Mouse (Mus musculus) embryonic facial prominence, embryonic 15.5 days (tissue): ENCODE measurements around the gene N4bp2l1. TPM values are rescaled to one million over a fixed set of nuclear protein-coding genes. Genes with fewer than 3 reads are reported as not detected.

Source experiments
- ATAC-seq: fragments of 200-750 bp; cut with Nextera tagmentation; 2 replicates; pipeline ENCODE4 v1.8.0; 2017; ENCODE audit warnings: low read depth, moderate TSS enrichment; ENCODE audit not compliant: insufficient number of reproducible peaks, low FRiP score, low TSS enrichment
- H3K27ac ChIP-seq: fragments of 300-500 bp; sonication (generic); replicated peaks from 2 replicates; pipeline ENCODE4 v1.5.1; 2015; ENCODE audit warnings: mild to moderate bottlenecking, inconsistent platforms
- H3K27me3 ChIP-seq: fragments of 300-500 bp; sonication (generic); 2 replicates; pipeline ENCODE4 v1.6.1; 2015; ENCODE audit warnings: inconsistent platforms
- H3K36me3 ChIP-seq: fragments of 300-500 bp; sonication (generic); 2 replicates; pipeline ENCODE4 v1.6.1; 2015; ENCODE audit warnings: mild to moderate bottlenecking, inconsistent platforms
- H3K4me1 ChIP-seq: fragments of 300-500 bp; sonication (generic); 2 replicates; pipeline ENCODE4 v1.6.1; 2015; ENCODE audit warnings: inconsistent platforms
- H3K4me2 ChIP-seq: fragments of 300-500 bp; sonication (generic); replicated peaks from 2 replicates; pipeline ENCODE4 v1.6.1; 2015; ENCODE audit warnings: mild to moderate bottlenecking, inconsistent platforms
- H3K4me3 ChIP-seq: fragments of 300-500 bp; sonication (generic); replicated peaks from 2 replicates; pipeline ENCODE4 v1.5.1; 2015; ENCODE audit warnings: mild to moderate bottlenecking, inconsistent platforms
- H3K9ac ChIP-seq: fragments of 300-500 bp; sonication (generic); 2 replicates; pipeline ENCODE4 v1.6.1; 2015; ENCODE audit warnings: inconsistent platforms
- H3K9me3 ChIP-seq: fragments of 300-500 bp; sonication (generic); replicated peaks from 2 replicates; pipeline ENCODE4 v1.6.1; 2016; ENCODE audit warnings: inconsistent platforms
- WGBS: fragments of 180-500 bp; shearing (Covaris S2); methylation state at CpG from one replicate; pipeline ENCODE4 v1.1.7; 2015; 5-methylcytosine and 5-hydroxymethylcytosine counted together
- polyA plus RNA-seq: library from polyadenylated mRNA; unstranded; fragments of >200 nt; fragmentation: Nextera tagmentation; extraction: Ambion mirVana; gene quantifications from 2 replicates; pipeline ENCODE4 v1.2.1, GENCODE M21; 2015

The N4bp2l1 gene
- polyA plus RNA-seq, 1 experiment from 2014 or later: 8.6 TPM

- ATAC-seq: no peak
- Histone ChIP-seq H3K9ac (no peak overlapping the region), H3K27me3 (no peaks in the 10 kb centered on the region), H3K36me3 (peaks cover 38% of the 10 kb centered on the region), H3K4me3 (no peak overlapping the region), H3K4me1 (no peaks in the 10 kb centered on the region), H3K4me2 (no peak overlapping the region), H3K27ac (no peak overlapping the region), H3K9me3 (no peaks in the 10 kb centered on the region)
- WGBS: 88% methylated on average over 6 of the region's 6 CpGs
These were observed 37.4 kb downstream of the N4bp2l1 start for GRCm38 (mm10) chr5:150559519-150560103.

DNA sequence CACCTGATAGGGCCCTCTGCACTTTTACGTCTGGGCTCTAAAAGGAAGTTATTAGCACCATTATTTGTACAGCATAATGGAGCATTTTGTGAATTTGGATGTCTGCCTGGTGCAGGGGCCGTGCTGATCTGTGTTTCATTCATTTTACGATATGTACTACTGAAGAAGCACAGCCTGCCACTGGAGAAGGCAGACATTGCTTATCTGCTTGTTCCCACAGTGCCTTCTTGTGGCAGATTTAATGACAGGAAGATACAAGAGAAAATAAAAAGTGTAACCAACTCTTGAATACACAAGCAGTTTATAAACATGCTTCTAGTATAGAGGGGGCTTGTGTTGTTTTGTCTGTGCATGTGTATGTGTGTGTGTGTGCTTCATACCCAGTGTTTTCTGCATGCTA is 45.4 kb downstream of the N4bp2l1 start:
- WGBS: 65% methylated on average over 3 of the region's 3 CpGs
- Histone ChIP-seq H3K4me2 (no peak overlapping the region), H3K36me3 (peaks cover 25% of the 10 kb centered on the region), H3K4me1 (no peaks in the 10 kb centered on the region), H3K27ac (no peak overlapping the region), H3K27me3 (no peaks in the 10 kb centered on the region), H3K4me3 (no peak overlapping the region), H3K9ac (no peak overlapping the region), H3K9me3 (no peaks in the 10 kb centered on the region)
- ATAC-seq: no peak

- peaks cover 20% of the 10 kb centered on the region for H3K36me3 ChIP-seq
- H3K9ac ChIP-seq: no peak overlapping the region
- 78% methylated on average over 2 of the region's 2 CpGs for WGBS
- no peak for ATAC-seq
- no peaks in the 10 kb centered on the region for H3K4me1 ChIP-seq
- H3K27me3 ChIP-seq: no peaks in the 10 kb centered on the region
- H3K4me3 ChIP-seq: no peak overlapping the region
- H3K9me3 ChIP-seq: no peaks in the 10 kb centered on the region
- H3K27ac ChIP-seq: no peak overlapping the region
- H3K4me2 ChIP-seq: no peak overlapping the region
These were observed 53.8 kb downstream of the N4bp2l1 start for GRCm38 (mm10) chr5:150543184-150543583.

DNA sequence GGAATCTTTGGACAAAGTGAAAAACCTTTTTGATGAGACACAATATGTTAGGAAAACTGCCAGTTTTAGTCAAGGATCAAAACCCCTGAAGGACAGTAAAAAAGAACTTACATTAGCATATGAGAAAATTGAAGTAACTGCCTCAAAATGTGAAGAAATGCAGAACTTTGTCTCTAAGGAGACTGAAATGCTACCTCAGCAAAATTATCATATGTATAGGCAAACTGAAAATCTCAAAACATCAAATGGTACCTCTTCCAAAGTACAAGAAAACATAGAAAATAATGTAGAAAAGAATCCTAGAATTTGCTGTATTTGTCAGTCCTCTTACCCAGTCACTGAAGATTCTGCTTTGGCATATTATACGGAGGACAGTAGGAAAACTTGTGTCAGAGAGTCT is 55.7 kb downstream of the N4bp2l1 start:
- no peak overlapping the region for H3K27ac ChIP-seq
- 95% methylated on average over 1 of the region's 1 CpGs for WGBS
- no peaks in the 10 kb centered on the region for H3K27me3 ChIP-seq
- H3K9ac ChIP-seq: no peak overlapping the region
- ATAC-seq: no peak
- no peak overlapping the region for H3K4me2 ChIP-seq
- no peak overlapping the region for H3K4me3 ChIP-seq
- no peaks in the 10 kb centered on the region for H3K4me1 ChIP-seq
- peaks cover 36% of the 10 kb centered on the region for H3K36me3 ChIP-seq
- H3K9me3 ChIP-seq: no peaks in the 10 kb centered on the region

DNA sequence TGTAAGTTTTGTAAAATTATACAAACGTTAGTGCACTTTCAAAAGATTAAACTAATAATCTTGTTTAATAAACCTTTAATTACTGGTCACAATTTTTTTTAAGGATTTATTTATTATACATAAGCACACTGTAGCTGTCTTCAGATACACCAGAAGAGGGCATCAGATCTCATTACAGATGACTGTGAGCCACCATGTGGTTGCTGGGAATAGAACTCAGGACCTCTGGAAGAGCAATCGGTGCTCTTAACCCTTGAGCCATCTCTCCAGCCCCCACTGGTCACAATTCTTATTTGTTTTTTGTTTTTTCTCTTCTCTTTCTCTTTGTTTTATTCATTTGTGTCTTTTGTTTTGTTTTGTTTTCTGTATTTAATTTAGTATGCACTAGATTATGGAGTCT is 71.7 kb downstream of the N4bp2l1 start:
- Histone ChIP-seq H3K36me3 (no peaks in the 10 kb centered on the region), H3K9me3 (no peaks in the 10 kb centered on the region), H3K4me2 (no peak overlapping the region), H3K9ac (no peak overlapping the region), H3K4me3 (no peak overlapping the region), H3K4me1 (0 out of 2 replicates have a peak, but pooled peaks cover 8% of the 10 kb centered on the region), H3K27me3 (no peaks in the 10 kb centered on the region), H3K27ac (no peak overlapping the region)
- ATAC-seq: no peak
- WGBS: 88% methylated on average over 2 of the region's 2 CpGs

- Histone ChIP-seq H3K4me3 (peak overlapping the region; percentile 73), H3K4me2 (peak overlapping the region; percentile 60), H3K9ac (peak overlapping the region; percentile 67), H3K36me3 (no peaks in the 10 kb centered on the region), H3K27me3 (no peaks in the 10 kb centered on the region), H3K27ac (peak overlapping the region; percentile 79), H3K4me1 (0 out of 2 replicates have a peak, but pooled peaks cover 8% of the 10 kb centered on the region), H3K9me3 (no peaks in the 10 kb centered on the region)
- WGBS: 6% methylated on average over 11 of the region's 11 CpGs
- ATAC-seq: 0 out of 2 replicates have a peak, but pooled peaks have one; percentile 15
These were observed 74.1 kb downstream of the N4bp2l1 start for GRCm38 (mm10) chr5:150522867-150523234.

DNA sequence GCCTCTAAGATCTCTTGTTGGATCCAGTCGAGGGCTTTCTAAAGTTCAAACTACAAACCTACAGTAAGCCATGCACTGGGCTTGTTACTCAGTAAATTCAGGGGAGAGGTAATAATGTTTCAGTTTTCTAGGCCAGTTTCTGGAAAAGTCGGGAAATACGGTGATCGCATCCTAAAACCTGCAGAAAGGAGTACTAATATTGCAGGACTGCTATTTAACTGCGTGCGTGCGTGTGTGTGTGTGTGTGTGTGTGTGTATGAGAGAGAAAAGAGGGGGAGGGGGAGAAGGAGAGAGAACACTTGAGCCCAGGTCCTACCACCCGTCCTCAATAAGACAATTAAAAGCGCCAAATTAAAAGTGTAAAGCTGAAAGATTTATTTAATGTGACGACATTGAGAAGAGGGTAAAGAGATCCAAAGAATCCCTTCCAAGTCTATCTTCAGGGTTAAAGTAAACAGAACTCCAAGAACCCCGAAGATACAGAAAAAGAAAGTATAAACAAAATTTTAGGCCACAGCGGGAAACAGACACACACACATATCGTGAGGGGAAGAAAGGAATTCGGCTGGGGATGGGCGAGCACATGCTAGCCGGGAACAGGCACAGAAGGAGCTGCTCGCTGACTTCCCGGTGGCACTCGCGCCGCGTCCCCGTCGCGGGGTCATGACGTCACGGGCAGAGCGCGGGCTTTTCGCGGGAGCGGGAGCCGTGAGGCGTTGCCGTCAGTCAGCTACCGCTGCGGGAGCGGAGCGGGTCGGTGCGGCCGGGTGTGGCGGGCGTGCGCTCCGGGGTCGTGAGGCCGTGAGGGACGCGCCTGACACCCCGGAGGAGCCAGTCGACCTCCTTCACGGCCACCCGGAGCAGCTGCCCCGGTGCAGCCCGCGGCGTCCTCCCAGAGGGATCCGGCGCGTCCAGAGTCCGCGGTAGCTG is 74.8 kb downstream of the N4bp2l1 start, which contains the start of gene Brca2:
TSS of gene Brca2 (plus strand) at position 694 of the 930 bp plus-strand sequence.
- H3K27me3 ChIP-seq: no peaks in the 10 kb centered on the region
- H3K27ac ChIP-seq: peak within 1 kb of the TSS; percentile 79
- peak within 1 kb of the TSS; percentile 60 for H3K4me2 ChIP-seq
- WGBS: 5% methylated on average over 55 of the region's 63 CpGs
- H3K9ac ChIP-seq: peak within 1 kb of the TSS; percentile 67
- peak; percentile 91 for ATAC-seq
- H3K36me3 ChIP-seq: no peaks in the 10 kb centered on the region
- H3K4me3 ChIP-seq: peak within 1 kb of the TSS; percentile 73
- H3K4me1 ChIP-seq: 0 out of 2 replicates have a peak, but pooled peaks cover 8% of the 10 kb centered on the region
- H3K9me3 ChIP-seq: no peaks in the 10 kb centered on the region

Other genes starting within 250 kb of the N4bp2l1 start
- gene Zar1l, start 79.0 kb downstream of the N4bp2l1 start, polyA plus RNA-seq: not detected in 2 replicates
- 18.0 and 20.3 TPM in 2 replicates for gene Brca2, start 74.6 kb downstream of the N4bp2l1 start, polyA plus RNA-seq
- 41.0 and 41.4 TPM in 2 replicates for gene N4bp2l2, start 69.0 kb upstream of the N4bp2l1 start, polyA plus RNA-seq
- 25.6 and 27.4 TPM in 2 replicates for gene Pds5b, start 76.6 kb upstream of the N4bp2l1 start, polyA plus RNA-seq